Mouse (Mus musculus) heart, adult 2 months (tissue): ENCODE data around the gene Lcmt1.

ENCODE experiments used
- CTCF ChIP-seq: fragments of 200-600 bp; IDR thresholded peaks from 2 replicates; pipeline ENCODE4 v1.8.1; 2022; ENCODE audit warnings: antibody characterized with exemption, mild to moderate bottlenecking, moderate library complexity
- POLR2A ChIP-seq: fragments of 200-500 bp; IDR thresholded peaks from 2 replicates; pipeline ENCODE4 v1.6.1; 2011; ENCODE audit warnings: mild to moderate bottlenecking, low read depth, low read length, control low read depth; ENCODE audit not compliant: insufficient read depth

DNA sequence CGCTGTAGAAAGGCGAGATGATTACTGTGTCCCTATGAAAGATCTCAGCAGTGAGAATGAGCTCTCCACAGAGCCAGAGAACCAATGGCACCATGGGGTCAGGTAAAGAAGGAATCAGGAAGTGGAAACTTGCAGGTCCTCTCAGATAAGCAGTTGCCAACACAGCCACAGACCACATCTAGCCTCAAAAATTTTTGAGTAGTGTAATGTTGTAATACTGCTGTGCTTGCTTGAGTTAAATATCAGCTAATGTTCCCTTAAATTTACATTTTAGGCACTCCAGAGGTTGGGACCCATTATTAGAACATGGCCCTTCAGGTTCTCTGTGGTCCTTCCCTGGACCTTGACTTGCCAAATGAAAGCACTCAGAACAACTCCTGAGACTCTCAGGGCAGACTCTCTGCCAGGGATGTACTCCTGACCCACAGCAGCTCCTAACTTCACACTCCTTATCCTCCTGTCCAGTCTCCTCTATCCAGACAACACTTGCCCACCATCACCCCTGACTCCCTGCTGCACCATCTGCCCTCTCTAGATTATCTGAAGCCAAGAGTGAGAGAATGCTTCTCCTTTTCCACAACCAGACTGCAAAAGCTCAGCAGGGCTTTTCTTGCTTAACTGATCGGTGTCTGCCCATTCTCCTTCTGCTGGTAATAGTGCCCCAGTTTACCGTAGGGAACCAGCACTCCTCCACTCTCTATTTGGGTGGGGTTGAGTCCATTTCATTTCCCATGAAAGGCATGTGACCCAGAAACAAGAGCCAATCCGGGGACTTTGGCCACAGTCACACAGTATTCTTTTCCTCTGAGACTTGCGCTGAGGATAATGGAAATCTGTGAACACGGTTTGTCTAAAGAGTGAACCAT is 3.5 kb upstream of the Lcmt1 start:
- TF ChIP-seq CTCF (no peak), POLR2A (no peak)
